Mouse (Mus musculus): Measurements from ENCODE around the gene Gm10912. TPM values are rescaled to one million over a fixed set of nuclear protein-coding genes. Genes with fewer than 3 reads are reported as not detected.
A peak's percentile ranks its signal among the peaks of the same experiment; 100 is the strongest.
"Not testable (repeated sequence)": the region's sequence is repeated elsewhere in the genome, so short reads cannot be mapped to it uniquely, and the experiment has no call there.

The Gm10912 gene
- polyA plus RNA-seq, 1 experiment from 2014 or later, result not detected

GRCm38 (mm10) chr2:104041632-104042031 lies 24.0 kb upstream of the Gm10912 start:
- no peak overlapping the region for H3K4me2 ChIP-seq
- H3K27ac ChIP-seq, result no peak overlapping the region
- no peaks in the 10 kb centered on the region for H3K9me3 ChIP-seq
- H3K4me1 ChIP-seq, result no peaks in the 10 kb centered on the region
- H3K9ac ChIP-seq, result no peak overlapping the region
- H3K36me3 ChIP-seq (replicated peaks), result peaks cover 10% of the 10 kb centered on the region; the same call in 1 of the 2 replicates
- ATAC-seq (replicated peaks), result no peak
- H3K27me3 ChIP-seq (replicated peaks), result no peaks in the 10 kb centered on the region
- WGBS, result 84% methylated on average over 5 of the region's 5 CpGs
- no peak overlapping the region for H3K4me3 ChIP-seq

DNA sequence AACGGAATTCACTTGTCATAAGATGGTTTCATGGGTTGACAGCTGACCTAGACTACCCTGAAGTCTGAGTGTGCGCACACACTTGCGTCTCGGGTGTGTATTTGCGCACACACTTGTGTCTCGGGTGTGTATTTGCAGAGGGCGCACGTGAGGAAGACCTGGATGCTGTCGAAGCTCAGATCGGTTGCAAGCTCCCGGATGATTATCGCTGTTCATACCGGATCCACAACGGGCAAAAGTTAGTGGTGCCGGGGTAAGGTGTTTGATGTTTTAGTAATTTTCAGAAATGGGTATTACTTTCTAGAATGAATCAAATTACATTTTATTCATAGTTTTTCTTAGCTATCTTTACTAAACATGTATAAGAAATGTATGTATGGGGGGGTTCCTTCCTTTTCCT lies 22.9 kb upstream of the Gm10912 start:
- H3K9me3 ChIP-seq, result no peaks in the 10 kb centered on the region
- H3K27me3 ChIP-seq (replicated peaks), result no peaks in the 10 kb centered on the region
- H3K27ac ChIP-seq, result no peak overlapping the region
- no peak overlapping the region for H3K9ac ChIP-seq
- 96% methylated on average over 15 of the region's 15 CpGs for WGBS
- no peak for ATAC-seq (replicated peaks)
- no peak overlapping the region for H3K4me2 ChIP-seq
- H3K4me1 ChIP-seq, result no peaks in the 10 kb centered on the region
- no peak overlapping the region for H3K4me3 ChIP-seq
- H3K36me3 ChIP-seq (replicated peaks), result peaks cover 10% of the 10 kb centered on the region; the same call in 1 of the 2 replicates

DNA sequence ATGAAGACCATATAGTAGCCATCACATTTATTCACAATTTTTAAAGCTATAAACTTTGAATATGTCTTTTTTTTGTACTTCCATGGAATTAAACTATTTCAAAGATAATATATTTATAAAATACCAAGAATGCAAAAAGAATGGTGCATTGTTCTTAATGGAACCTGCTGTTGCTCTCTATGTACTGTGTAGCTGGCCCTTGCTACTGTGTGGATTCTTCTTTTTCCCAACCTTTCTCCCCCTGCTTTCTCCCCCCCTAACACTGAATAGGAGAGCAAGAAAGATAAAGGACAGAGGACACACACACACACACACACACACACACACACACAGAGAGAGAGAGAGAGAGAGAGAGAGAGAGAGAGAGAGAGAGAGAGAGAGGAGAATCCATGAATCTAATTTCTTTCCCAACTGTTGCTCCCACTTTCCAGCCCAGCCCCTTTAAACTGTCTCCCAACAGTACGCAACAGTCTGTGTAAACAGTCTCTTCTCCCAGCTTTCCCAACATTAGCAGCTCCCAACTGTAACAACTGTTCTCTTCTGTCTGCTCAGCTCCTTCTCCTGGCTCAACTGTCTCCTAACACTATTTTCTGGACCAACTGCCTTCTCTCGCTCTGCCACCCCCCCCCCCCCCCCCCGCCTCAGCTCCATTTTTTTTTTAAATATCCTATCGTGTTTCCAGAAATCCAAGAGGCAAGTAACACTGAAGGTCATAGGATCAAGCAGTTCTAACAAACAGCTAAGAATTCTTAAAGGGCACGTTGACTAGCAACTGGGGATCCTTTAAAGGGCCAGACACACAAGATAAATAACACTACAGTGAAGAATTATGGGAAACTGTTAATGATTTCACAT lies 21.8 kb upstream of the Gm10912 start:
- H3K27ac ChIP-seq, result no peak overlapping the region
- H3K9ac ChIP-seq, result no peak overlapping the region
- H3K27me3 ChIP-seq (replicated peaks), result no peaks in the 10 kb centered on the region
- no peak overlapping the region for H3K4me2 ChIP-seq
- H3K4me1 ChIP-seq, result no peaks in the 10 kb centered on the region
- 65% methylated on average over 4 of the region's 5 CpGs for WGBS
- H3K9me3 ChIP-seq, result no peaks in the 10 kb centered on the region
- H3K4me3 ChIP-seq, result no peak overlapping the region
- ATAC-seq (replicated peaks), result no peak
- peaks cover 17% of the 10 kb centered on the region; the same call in 1 of the 2 replicates for H3K36me3 ChIP-seq (replicated peaks)

- H3K4me3 ChIP-seq, result no peak overlapping the region
- no peak overlapping the region for H3K4me2 ChIP-seq
- H3K36me3 ChIP-seq (replicated peaks), result peaks cover 17% of the 10 kb centered on the region; the same call in 1 of the 2 replicates
- WGBS, result 91% methylated on average over 1 of the region's 1 CpGs
- no peaks in the 10 kb centered on the region for H3K27me3 ChIP-seq (replicated peaks)
- no peaks in the 10 kb centered on the region for H3K4me1 ChIP-seq
- no peak overlapping the region for H3K9ac ChIP-seq
- no peaks in the 10 kb centered on the region for H3K9me3 ChIP-seq
- H3K27ac ChIP-seq, result no peak overlapping the region
- no peak for ATAC-seq (replicated peaks)
These were observed 21.0 kb upstream of the Gm10912 start for GRCm38 (mm10) chr2:104044479-104045080.

- Histone ChIP-seq H3K27ac (no peak overlapping the region), H3K4me3 (no peak overlapping the region), H3K4me1 (no peaks in the 10 kb centered on the region), H3K9me3 (no peaks in the 10 kb centered on the region), H3K9ac (no peak overlapping the region), H3K27me3 (replicated peaks) (no peaks in the 10 kb centered on the region), H3K36me3 (replicated peaks) (peaks cover 31% of the 10 kb centered on the region), H3K4me2 (no peak overlapping the region)
- ATAC-seq (replicated peaks), result no peak
- WGBS, result 95% methylated on average over 1 of the region's 1 CpGs
These were observed 7.2 kb upstream of the Gm10912 start for GRCm38 (mm10) chr2:104058381-104058780.

- no peaks in the 10 kb centered on the region for H3K4me1 ChIP-seq
- peaks cover 31% of the 10 kb centered on the region for H3K36me3 ChIP-seq (replicated peaks)
- 97% methylated on average over 4 of the region's 4 CpGs for WGBS
- no peaks in the 10 kb centered on the region for H3K27me3 ChIP-seq (replicated peaks)
- no peak overlapping the region for H3K27ac ChIP-seq
- H3K4me3 ChIP-seq, result no peak overlapping the region
- H3K9ac ChIP-seq, result no peak overlapping the region
- no peak for ATAC-seq (replicated peaks)
- no peak overlapping the region for H3K4me2 ChIP-seq
- H3K9me3 ChIP-seq, result no peaks in the 10 kb centered on the region
These were observed 6.7 kb upstream of the Gm10912 start for GRCm38 (mm10) chr2:104058954-104059353.

DNA sequence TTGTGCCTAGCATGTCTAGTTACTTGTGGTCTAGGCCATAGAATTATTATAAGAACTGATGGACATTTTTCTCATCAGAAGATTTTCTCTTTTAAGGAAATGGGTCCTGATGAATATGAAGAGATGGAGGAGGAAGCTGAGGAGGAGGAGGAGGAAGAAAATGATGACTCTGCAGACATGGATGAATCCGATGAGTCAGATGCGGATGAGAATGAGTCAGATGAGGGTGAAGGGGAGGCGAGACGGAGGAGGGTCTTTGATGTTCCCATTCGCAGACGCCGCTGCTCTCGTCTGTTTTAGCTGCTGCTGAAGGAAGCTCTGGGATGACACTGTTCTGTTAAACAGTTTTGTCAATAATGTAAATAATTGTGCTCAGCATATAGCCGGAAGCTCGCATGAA lies 5.8 kb upstream of the Gm10912 start:
- Histone ChIP-seq H3K9ac (no peak overlapping the region), H3K27ac (no peak overlapping the region), H3K4me1 (no peaks in the 10 kb centered on the region), H3K36me3 (replicated peaks) (peaks cover 25% of the 10 kb centered on the region), H3K4me3 (no peak overlapping the region), H3K27me3 (replicated peaks) (no peaks in the 10 kb centered on the region), H3K9me3 (no peaks in the 10 kb centered on the region), H3K4me2 (no peak overlapping the region)
- ATAC-seq (replicated peaks), result no peak
- WGBS, result 91% methylated on average over 10 of the region's 10 CpGs

GRCm38 (mm10) chr2:104060996-104061395 lies 4.6 kb upstream of the Gm10912 start:
- Histone ChIP-seq H3K4me3 (no peak overlapping the region), H3K27me3 (replicated peaks) (no peaks in the 10 kb centered on the region), H3K4me2 (no peak overlapping the region), H3K27ac (no peak overlapping the region), H3K36me3 (replicated peaks) (peaks cover 20% of the 10 kb centered on the region), H3K9me3 (no peaks in the 10 kb centered on the region), H3K9ac (no peak overlapping the region), H3K4me1 (no peaks in the 10 kb centered on the region)
- WGBS, result 96% methylated on average over 6 of the region's 6 CpGs
- no peak for ATAC-seq (replicated peaks)

GRCm38 (mm10) chr2:104062665-104063064 lies 3.0 kb upstream of the Gm10912 start:
- Histone ChIP-seq H3K27me3 (replicated peaks) (no peaks in the 10 kb centered on the region), H3K4me2 (no peak overlapping the region), H3K9me3 (no peaks in the 10 kb centered on the region), H3K4me1 (no peaks in the 10 kb centered on the region), H3K27ac (no peak overlapping the region), H3K4me3 (no peak overlapping the region), H3K36me3 (replicated peaks) (peaks cover 20% of the 10 kb centered on the region), H3K9ac (no peak overlapping the region)
- ATAC-seq (replicated peaks), result no peak

DNA sequence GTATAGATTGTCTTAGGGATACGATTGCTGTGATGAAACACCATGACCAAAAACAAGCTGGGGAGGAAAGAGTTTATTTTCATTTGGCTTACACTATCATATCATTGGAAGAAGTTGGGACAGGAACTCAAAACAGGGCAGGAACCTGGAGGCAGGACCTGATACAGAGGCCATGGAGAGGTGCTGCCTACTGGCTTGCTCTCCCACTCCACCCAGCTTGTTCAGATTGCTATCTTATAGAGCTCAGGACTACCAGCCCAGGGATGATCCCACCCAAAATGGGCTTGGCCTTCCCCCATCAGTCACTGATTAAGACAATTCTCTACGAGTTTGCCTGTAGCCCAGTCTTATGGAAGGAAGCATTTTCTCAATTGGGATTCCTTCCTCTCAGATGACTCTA lies 1.5 kb upstream of the Gm10912 start:
- ATAC-seq (replicated peaks), result no peak
- no peak overlapping the region for H3K27ac ChIP-seq
- no peaks in the 10 kb centered on the region for H3K9me3 ChIP-seq
- 88% methylated on average over 2 of the region's 2 CpGs for WGBS
- no peaks in the 10 kb centered on the region for H3K27me3 ChIP-seq (replicated peaks)
- peaks cover 15% of the 10 kb centered on the region for H3K36me3 ChIP-seq (replicated peaks)
- no peak overlapping the region for H3K4me3 ChIP-seq
- H3K4me2 ChIP-seq, result no peak overlapping the region
- no peaks in the 10 kb centered on the region for H3K4me1 ChIP-seq
- no peak overlapping the region for H3K9ac ChIP-seq

DNA sequence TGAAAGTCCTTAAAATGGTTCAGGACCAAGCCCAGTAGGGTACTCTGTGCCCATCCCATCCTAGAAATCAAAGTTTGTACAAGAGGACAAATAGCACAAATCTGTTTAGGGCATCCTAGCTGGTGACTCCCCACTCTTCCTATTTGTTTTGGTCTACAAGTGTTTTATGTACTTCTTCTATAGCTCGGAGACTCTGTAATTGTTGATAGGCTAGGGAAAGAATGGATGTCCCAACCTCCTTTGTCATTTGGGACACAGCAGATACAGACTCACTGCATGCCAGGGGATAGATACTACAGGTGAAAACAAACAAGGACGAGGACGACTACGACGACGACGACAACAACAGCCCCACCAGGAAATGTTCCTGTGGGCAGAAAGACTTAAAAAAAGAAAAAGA lies 2.8 kb downstream of the Gm10912 start, which contains the start of gene Gm10799:
Gene Gm10799, minus strand, starts transcription at position 101 of the 400 bp plus-strand sequence.
- H3K4me1 ChIP-seq; H3K4me2 ChIP-seq; H3K9me3 ChIP-seq; H3K9ac ChIP-seq; H3K4me3 ChIP-seq; ATAC-seq (replicated peaks); H3K27ac ChIP-seq; H3K27me3 ChIP-seq (replicated peaks); H3K36me3 ChIP-seq (replicated peaks): not testable (repeated sequence)
- WGBS, result 89% methylated on average over 7 of the region's 7 CpGs

GRCm38 (mm10) chr2:104069704-104070185 lies 4.1 kb downstream of the Gm10912 start, which contains the start of gene Cd59b:
Gene Cd59b (plus strand): TSS chr2:104069849.
- peak; percentile 90 for ATAC-seq (replicated peaks)
- Histone ChIP-seq H3K4me3 (peak within 1 kb of the TSS; percentile 36), H3K27ac (peak within 1 kb of the TSS; percentile 20; the same call in 1 of the 2 replicates), H3K9ac (peak within 1 kb of the TSS; percentile 25; the same call in 1 of the 2 replicates), H3K36me3 (replicated peaks) (no peaks in the 10 kb centered on the region), H3K9me3 (no peaks in the 10 kb centered on the region), H3K27me3 (replicated peaks) (no peaks in the 10 kb centered on the region), H3K4me2 (peak within 1 kb of the TSS; percentile 61), H3K4me1 (peaks cover 8% of the 10 kb centered on the region; the same call in 1 of the 2 replicates)
- WGBS, result 5% methylated on average over 13 of the region's 13 CpGs

Measured in midbrain, embryonic 15.5 days (tissue).